In the genomic region with DNA sequence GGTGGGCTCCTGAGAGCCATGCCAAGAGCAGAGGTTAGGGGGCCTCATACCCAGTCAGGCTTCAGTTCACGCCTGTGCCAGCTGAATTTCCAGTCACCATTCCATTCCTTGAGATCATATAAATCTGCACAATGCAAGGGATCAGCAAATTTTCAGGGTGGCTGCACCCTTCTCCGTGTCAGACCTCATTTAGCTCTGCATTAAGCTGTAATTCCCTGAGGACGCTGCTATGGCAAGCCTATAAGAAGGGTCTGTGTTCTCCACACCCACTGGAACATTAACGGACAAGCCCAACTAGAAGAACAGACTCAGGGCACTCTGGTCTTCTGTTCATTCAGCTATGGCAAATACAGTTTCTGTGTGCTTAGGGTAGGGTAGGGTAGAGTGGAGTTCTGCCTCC, we compare ENCODE assay signal across 19 mouse cellular contexts. TPM values are rescaled to one million over a fixed set of nuclear protein-coding genes. Genes with fewer than 3 reads are reported as not detected.
"Had no signal": no experiment of that assay in that cellular context is flagged by ENCODE, and none has a peak within 500 bp of the region (broad histone marks: within the 10 kb centered on the region; RNA-seq: fewer than 3 reads in every experiment).

No protein-coding gene starts in this region.

- H3K36me3 ChIP-seq: intestine, embryonic 15.5 days; limb, embryonic 15.5 days; liver, embryonic 13.5 days; lung, embryonic 15.5 days; midbrain, embryonic 12.5 days had no signal

- DNase-seq: kidney, adult 9 months; layer of hippocampus, adult 9-11 months; layer of hippocampus, postnatal 36 days; liver, embryonic 13.5 days; liver, postnatal 0 days; lung, postnatal 14 days; right cerebral cortex, postnatal 4 days; spleen, adult 18-20 months; thymus, postnatal 36 days had no signal

- H3K4me3 ChIP-seq: intestine, embryonic 15.5 days; limb, embryonic 15.5 days; liver, embryonic 13.5 days; lung, embryonic 15.5 days; megakaryocyte, embryonic 14.5 days; midbrain, embryonic 12.5 days had no signal

- H3K9me3 ChIP-seq: intestine, embryonic 15.5 days; limb, embryonic 15.5 days; liver, embryonic 13.5 days; lung, embryonic 15.5 days; megakaryocyte, embryonic 14.5 days; midbrain, embryonic 12.5 days had no signal

- H3K4me2 ChIP-seq: intestine, embryonic 15.5 days; limb, embryonic 15.5 days; liver, embryonic 13.5 days; lung, embryonic 15.5 days; midbrain, embryonic 12.5 days had no signal

- H3K27ac ChIP-seq: intestine, embryonic 15.5 days; limb, embryonic 15.5 days; liver, embryonic 13.5 days; lung, embryonic 15.5 days; macrophage; midbrain, embryonic 12.5 days had no signal

- H3K9ac ChIP-seq: intestine, embryonic 15.5 days; limb, embryonic 15.5 days; liver, embryonic 13.5 days; liver, postnatal 0 days; lung, embryonic 15.5 days; midbrain, embryonic 12.5 days had no signal

- ATAC-seq: intestine, embryonic 15.5 days; liver, postnatal 0 days had no signal

- H3K27me3 ChIP-seq: intestine, embryonic 15.5 days; limb, embryonic 15.5 days; lung, embryonic 15.5 days; midbrain, embryonic 12.5 days had no signal

RNA-seq across cellular contexts. Expression of gene Slc22a8, which starts 6.2 kb away (rescaled TPM):
- polyA plus RNA-seq: limb, embryonic 11.5 days; macrophage; stomach, embryonic 14.5 days had no signal

RNA-seq across cellular contexts. Expression of gene Slc22a6, which starts 20.6 kb away (rescaled TPM):
- polyA plus RNA-seq: intestine, embryonic 15.5 days; limb, embryonic 11.5 days; liver, embryonic 13.5 days; liver, postnatal 0 days; macrophage; neural tube, embryonic 14.5 days; stomach, embryonic 14.5 days; thymus, postnatal 0 days had no signal
